Mouse (Mus musculus) thymus, postnatal 14 days (tissue): ENCODE results near the gene Tmem106c.
A peak's percentile ranks its signal among the peaks of the same experiment; 100 is the strongest.

ENCODE experiments used
- DNase-seq: peaks from one replicate; pipeline ENCODE4 v3.0.0; 2021

The Tmem106c gene

DNA sequence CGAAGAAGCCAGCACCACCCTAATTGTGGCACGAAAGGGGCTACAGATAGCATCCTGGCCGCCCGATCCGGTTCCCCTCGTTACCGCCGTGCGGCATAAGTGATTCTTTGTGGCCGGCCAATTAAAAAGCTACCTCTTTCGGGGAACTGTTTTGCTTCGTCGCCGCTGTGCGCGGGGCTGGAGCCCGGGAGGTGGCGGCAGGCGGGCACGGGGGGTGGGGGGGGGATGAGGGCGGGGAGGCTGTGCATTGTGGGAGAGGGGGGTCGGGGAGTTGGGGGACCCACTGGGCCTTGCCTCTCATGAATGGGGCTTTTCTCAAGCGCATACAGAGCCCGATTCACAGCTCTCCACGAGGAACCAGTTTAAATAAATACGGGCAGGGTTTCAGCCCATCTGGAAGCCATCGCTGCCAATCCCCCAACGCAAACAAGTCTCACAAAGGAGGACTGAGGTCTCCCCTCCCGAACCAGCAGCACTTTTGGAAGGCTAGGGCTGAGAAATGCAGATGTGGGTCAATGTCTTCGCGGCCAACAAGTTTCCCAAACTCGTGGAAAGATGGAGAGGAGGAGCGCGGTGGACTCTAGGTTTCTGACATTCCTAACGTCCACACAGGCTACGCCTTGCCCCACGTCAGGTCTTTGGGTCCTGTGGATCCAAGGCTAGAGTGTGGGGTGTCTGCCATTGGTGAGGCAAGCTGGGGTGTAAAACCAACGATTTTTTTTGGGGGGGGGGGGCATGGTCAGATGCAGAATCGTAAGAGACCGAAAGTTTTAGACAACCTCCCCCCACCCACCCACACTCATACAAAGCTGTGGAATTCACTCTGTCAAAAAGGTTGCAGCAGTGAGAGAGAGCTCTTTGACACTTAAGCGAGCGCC, 38.4 kb downstream of the Tmem106c start:
- DNase-seq, result no peak

DNA sequence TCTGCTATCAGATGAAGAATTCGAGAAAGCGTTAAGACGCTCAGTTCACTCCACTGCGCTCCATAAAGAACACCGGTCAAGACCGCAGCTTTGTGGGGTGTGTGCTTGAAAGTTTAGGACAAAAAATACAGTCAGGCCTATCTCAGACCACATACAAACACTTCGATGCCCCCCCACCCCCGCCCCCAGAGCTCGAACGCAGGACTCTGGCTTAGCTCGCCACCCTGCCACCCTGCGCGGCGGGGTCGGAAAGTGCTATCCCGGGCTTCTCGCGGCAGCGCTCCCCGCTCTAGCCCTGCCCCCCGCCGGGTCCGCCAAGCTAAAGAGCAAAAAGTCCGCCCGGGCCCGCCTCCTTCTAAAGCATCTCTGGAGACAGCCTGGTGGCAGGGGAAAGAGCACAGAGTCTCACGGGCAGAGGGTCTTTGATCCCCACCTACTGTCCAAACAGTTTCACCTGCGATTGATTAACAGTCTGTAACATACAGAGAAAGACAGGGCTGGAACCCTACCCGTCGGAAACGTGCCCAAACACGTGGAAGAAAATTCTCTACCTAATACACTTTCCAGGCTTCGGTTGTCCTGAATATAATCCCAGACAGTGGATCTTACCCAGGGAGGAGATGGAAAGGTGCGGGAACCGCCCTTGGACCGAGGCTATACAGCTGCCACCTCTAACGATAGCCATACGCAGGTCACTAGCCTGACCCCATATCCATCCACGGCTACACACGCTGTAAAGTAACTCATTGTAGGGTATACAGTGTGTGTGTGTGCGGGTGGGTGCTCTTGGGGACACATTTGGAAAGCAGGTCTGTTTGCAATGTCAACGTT, 39.2 kb downstream of the Tmem106c start:
- peak; percentile 16 for DNase-seq

DNA sequence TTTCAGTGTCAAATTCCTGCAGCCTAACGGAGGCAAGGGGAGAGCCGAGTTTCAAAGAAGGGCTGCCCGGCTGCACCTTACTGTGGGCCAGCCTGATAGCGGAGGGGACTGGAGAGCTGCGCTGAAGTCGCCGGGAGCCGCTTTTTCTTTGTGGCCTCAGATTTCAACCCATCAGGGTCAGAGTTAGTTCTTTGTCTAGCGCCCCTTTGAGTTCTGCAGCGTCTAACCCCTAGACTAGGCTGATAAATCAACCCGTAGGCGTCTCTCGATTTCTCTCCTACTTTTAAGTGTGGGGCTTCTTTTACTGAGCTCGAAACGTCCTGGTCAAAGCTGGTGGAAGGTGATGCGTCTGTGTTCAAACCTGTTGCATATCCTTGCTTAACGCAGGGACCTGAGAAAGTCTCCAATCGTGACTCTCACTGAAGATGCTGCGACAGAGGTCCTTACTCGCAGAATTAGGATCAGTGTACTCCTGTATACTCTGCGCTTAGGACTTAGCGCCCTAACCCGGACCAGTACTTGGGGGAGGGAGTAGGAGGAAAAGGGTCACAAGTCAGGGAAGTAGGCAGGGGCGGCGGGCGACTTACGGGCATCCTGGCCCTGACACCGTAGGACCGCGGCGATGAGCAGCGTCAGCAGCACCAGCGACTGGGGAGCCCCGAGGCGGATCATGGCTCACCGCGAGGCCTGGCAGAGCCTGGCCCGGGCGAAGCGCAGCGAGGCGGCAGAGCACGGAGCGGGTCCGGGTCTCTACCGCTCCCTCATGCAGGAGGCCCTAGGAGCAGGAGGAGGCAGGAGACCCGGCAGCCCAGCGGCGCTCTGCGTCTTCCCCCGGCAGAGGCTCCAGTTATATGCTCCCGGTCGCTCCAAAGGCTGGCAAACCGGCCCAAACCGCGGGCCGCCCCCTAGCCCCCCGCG, 40.1 kb downstream of the Tmem106c start, which contains the start of gene Col2a1:
Gene Col2a1 (minus strand): TSS at position 874 of the 918 bp plus-strand sequence.
- DNase-seq, result no peak

DNA sequence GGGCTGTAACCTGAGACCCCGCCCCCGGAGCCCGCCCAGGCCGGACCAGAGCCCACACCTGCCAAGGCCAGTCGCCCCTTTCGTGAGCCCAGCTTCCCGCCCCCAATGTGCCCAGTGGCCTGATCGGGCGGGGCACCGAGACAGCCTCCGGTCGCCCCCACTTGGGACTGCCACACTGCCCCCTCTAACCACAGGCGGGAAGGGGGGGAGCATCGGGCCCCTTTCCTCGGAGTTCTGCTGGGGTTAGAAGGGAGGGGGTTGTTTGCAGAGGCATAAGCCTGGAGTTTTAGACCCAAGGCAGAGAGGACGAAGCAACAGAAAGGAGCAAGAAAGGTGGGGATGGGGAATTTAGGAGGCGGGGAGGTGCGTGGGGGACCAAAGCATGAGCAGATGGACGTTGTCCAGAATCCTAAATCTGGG, 40.8 kb downstream of the Tmem106c start:
- no peak for DNase-seq

DNA sequence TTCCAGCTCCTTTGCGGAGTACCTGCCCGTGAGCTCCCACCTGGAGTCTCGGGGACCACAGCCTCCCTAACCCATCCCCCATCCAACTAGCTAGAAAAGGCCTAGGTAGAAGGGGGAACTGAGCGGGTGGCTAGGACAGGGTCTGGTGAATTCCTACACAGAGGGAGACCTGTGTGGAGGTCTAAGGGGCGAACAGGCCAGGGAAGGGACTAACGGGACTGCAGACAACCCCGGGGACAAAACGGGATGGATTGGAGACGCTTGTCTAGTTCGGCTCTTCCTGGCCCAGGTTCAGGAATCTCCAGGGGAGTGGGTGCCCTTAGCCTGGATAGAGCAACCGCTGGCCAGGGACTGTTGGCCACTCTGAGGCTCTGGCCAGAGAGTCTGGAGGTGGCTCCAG, 41.2 kb downstream of the Tmem106c start:
- no peak for DNase-seq

DNA sequence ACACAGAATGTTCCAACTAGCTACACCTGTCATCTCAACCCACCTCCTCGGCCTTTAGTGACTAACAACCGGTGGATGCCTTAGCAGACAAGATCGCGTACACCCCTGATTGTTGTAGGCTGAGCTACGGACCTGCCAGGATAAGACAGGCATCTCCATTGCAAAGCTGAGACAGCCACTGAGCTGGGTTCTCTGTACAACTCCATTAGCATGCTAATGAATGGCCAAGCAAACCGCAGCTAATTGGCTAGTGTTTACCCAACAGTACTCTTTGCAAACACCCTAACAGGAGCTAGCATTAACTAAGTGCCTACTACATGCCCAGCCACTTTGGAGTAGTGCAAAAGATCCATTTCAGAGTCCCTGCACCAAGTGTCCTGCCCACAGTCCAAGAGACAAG, 48.8 kb downstream of the Tmem106c start:
- DNase-seq, result no peak

DNA sequence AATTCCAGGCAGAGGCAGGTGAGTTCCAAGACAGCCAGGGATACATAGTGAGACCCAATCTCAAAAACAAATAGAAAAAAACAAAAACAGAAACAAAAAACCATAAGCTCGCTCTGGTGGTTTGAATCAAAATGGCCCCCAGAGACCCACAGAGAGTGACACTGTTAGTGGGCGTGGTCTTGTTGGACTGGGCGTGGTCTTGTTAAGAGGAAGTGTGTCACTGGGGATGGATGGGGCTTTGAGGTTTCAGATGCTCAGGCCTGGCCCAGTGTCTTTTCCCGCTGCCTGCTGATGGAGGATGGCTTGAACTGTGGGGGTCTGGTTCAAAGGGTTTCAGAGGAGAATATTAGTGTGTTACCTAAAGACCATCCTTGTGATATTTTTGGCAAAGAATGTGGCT, 53.9 kb downstream of the Tmem106c start:
- DNase-seq, result no peak

DNA sequence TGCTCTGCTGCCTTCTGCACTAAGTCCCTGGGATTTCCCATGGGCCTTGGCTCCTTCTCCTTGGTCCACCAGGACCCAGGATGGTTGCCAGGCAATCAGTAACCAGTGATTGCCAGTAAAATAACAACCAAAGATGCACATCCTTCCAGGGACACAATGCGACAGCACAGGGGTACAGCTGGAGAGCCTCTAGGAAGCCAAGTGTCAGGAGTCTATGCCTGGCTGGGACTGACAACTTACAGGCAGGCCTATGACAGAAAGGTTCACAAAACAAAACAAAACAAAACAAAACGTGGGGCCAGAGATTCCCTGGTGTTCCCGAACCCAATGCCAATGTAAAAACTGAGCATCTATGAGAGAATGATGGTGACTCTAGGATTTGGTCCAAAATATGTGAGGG, 55.0 kb downstream of the Tmem106c start:
- DNase-seq, result no peak
